Mouse (Mus musculus) cortical plate, adult 2 months (tissue): ENCODE data around the gene Gtf2i. TPM values are rescaled to one million over a fixed set of nuclear protein-coding genes. Genes with fewer than 3 reads are reported as not detected.

Experiments used
- H3K27ac ChIP-seq: fragments of 200-500 bp; 2 replicates; pipeline ENCODE4 v1.5.1; 2012; ENCODE audit warnings: low read length, control low read depth, inconsistent platforms; ENCODE audit not compliant: insufficient read depth
- H3K4me1 ChIP-seq: fragments of 200-500 bp; 2 replicates; pipeline ENCODE4 v1.6.1; 2011; ENCODE audit warnings: low read length; ENCODE audit not compliant: control insufficient read depth, insufficient read depth
- H3K4me3 ChIP-seq: fragments of 200-500 bp; 2 replicates; pipeline ENCODE4 v1.5.1; 2011; ENCODE audit warnings: mild to moderate bottlenecking, low read length, control low read depth; ENCODE audit not compliant: insufficient read depth
- CTCF ChIP-seq: fragments of 200-500 bp; IDR thresholded peaks from 2 replicates; pipeline ENCODE4 v1.5.1; 2011; ENCODE audit warnings: mild to moderate bottlenecking, control low read depth, low read length; ENCODE audit not compliant: insufficient read depth; ENCODE audit errors: extremely low read depth
- POLR2A ChIP-seq: fragments of 200-500 bp; IDR thresholded peaks from 2 replicates; pipeline ENCODE4 v1.6.1; 2011; ENCODE audit warnings: mild to moderate bottlenecking, low read length, control low read depth; ENCODE audit not compliant: insufficient read depth; ENCODE audit errors: extremely low read depth
- polyA plus RNA-seq: library from polyadenylated mRNA; depleted of rRNA; stranded (reverse); fragments of >200 nt; gene quantifications from 2 replicates; pipeline ENCODE4 v1.2.3, GENCODE M21; 2012

Gtf2i gene
- polyA plus RNA-seq, 1 experiment = 149 TPM

GRCm38 (mm10) chr5:134229391-134229790 lies 85.2 kb downstream of the Gtf2i start, which contains the start of gene Ncf1:
TSS of gene Ncf1 (minus strand) at chr5:134229625.
- no peaks in the 10 kb centered on the region for H3K4me1 ChIP-seq
- H3K27ac ChIP-seq = no peak within 1 kb of the TSS
- no peak within 1 kb of the TSS for H3K4me3 ChIP-seq
- TF ChIP-seq CTCF = no peak
- TF ChIP-seq POLR2A = no peak

- Histone ChIP-seq H3K4me1 (no peaks in the 10 kb centered on the region), H3K4me3 (no peak overlapping the region), H3K27ac (no peak overlapping the region)
- TF ChIP-seq CTCF (no peak), POLR2A (no peak)
Observed at GRCm38 (mm10) chr5:134228249-134228638, 86.3 kb downstream of the Gtf2i start.

DNA sequence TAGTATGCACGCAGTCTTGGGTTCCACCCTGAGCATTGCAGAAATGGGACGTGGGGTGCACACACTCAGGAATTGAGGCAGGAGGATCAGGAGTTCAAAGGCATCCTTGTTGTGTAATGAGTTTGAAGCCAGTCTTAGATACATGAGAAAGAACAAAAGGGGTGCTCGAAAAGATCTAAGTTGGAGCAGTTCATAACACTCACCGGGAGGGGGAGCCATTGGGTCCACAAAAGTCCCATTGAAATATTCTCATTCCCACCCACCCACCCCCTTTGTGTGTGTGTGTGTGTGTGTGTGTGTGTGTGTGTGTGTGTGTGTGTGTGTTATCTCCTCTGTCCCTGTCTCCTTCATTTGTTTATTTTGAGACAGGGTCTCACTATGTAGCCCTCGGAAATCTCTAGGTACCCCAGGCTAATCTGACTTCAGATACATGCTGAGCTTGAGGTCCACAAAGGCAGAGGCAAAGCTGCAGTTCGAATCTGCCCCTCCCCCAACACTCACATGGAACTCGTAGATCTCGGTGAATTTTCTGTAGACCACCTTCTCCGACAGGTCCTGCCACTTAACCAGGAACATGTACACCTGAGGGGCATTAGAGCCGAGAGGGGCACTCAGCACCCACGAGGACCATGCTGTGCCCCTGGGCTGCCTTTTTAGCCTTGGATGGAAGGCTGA lies 86.8 kb downstream of the Gtf2i start:
- Histone ChIP-seq H3K4me3 (no peak overlapping the region), H3K27ac (no peak overlapping the region), H3K4me1 (no peaks in the 10 kb centered on the region)
- no peak for TF ChIP-seq POLR2A
- TF ChIP-seq CTCF = peak; percentile 38; the same call in 1 of the 2 replicates

GRCm38 (mm10) chr5:134226946-134227345 lies 87.6 kb downstream of the Gtf2i start:
- H3K4me1 ChIP-seq = no peaks in the 10 kb centered on the region
- H3K4me3 ChIP-seq = no peak overlapping the region
- no peak overlapping the region for H3K27ac ChIP-seq
- TF ChIP-seq CTCF (no peak), POLR2A (no peak)

GRCm38 (mm10) chr5:134225110-134225901 lies 89.3 kb downstream of the Gtf2i start:
- H3K27ac ChIP-seq = no peak overlapping the region
- TF ChIP-seq POLR2A (no peak), CTCF (no peak)
- no peak overlapping the region for H3K4me3 ChIP-seq
- H3K4me1 ChIP-seq = no peaks in the 10 kb centered on the region

- Histone ChIP-seq H3K4me3 (no peak overlapping the region), H3K4me1 (no peaks in the 10 kb centered on the region)
- TF ChIP-seq CTCF (no peak), POLR2A (no peak)
Observed at GRCm38 (mm10) chr5:134221708-134222150, 92.8 kb downstream of the Gtf2i start.

DNA sequence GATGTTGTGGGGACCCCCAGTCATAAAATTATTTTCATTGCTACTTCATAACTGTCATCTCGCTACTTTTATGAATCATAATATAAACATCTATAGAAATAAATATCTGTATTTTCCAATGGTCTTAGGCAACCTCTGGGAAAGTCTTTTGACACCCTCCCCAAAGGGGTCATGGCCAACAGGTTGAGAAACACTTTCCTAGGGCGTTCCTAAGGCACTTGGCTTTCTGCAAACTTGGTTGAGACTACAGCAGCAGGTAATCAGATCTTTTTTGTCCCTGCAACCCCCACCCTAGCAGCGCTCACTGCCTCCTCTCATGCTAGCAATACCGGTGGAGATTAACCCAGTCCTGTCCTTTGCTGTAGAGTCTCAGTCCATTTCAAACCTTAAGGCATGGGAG lies 93.3 kb downstream of the Gtf2i start:
- no peaks in the 10 kb centered on the region for H3K4me1 ChIP-seq
- no peak for TF ChIP-seq POLR2A
- no peak for TF ChIP-seq CTCF
- no peak overlapping the region for H3K27ac ChIP-seq
- no peak overlapping the region for H3K4me3 ChIP-seq

More at GRCm38 (mm10) chr5:134221708-134222150, 92.8 kb downstream of the Gtf2i start:
- no peak overlapping the region for H3K27ac ChIP-seq

GRCm38 (mm10) chr5:134217900-134218299 lies 96.7 kb downstream of the Gtf2i start:
- Histone ChIP-seq H3K4me1 (no peaks in the 10 kb centered on the region), H3K27ac (no peak overlapping the region), H3K4me3 (no peak overlapping the region)
- no peak for TF ChIP-seq CTCF
- no peak for TF ChIP-seq POLR2A

DNA sequence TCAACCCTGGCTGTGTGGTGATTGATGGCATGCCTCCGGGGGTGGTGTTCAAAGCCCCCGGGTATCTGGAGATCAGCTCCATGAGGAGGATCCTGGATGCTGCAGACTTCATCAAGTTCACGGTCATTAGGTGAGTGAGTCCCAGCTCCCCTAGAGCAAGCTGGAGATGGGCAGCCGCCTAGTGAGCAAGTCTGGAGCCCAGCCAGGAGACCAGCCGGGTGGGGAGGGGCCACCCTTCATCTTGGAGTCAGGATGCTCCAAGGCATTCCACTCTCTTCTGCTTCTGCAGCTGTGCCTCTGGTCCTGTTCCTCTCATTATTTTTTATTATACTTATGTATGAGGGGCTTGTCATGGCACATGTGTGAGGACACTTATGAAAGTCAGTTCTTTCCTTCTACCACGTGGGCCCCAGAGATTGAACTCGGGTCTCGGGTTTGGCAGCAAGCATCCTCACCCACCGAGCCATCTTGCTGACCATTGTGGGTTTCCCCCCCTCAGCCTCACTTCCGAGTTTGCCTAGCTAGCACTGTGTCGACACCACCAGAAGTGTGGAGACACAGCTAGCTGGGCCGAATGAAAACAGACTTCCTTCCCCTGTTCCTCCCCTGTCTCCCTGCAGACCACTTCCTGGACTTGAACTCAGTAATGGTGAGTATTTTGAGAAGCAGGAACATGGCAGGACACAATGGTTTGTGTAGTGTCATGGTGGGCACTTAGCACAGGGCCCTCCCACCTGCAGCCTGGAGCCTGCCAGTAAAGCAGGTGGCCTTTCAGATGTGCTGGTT lies 100.3 kb downstream of the Gtf2i start:
- no peaks in the 10 kb centered on the region for H3K4me1 ChIP-seq
- no peak overlapping the region for H3K27ac ChIP-seq
- H3K4me3 ChIP-seq = no peak overlapping the region
- no peak for TF ChIP-seq CTCF
- no peak for TF ChIP-seq POLR2A
